Mouse (Mus musculus): ENCODE measurements around the gene Megf11. TPM values are rescaled to one million over a fixed set of nuclear protein-coding genes. Genes with fewer than 3 reads are reported as not detected.
"Not testable (repeated sequence)": the region's sequence is repeated elsewhere in the genome, so short reads cannot be mapped to it uniquely, and the experiment has no call there.

Megf11 gene
- total RNA-seq, 4 experiments from 2014 or later, result 0.81 to 1.8 (median 1.0) TPM

- DNase-seq (ENCODE audit: low spot score), result no peak
These were observed 260.0 kb downstream of the Megf11 start for GRCm38 (mm10) chr9:64645462-64645861.

GRCm38 (mm10) chr9:64649393-64649792, 264.0 kb downstream of the Megf11 start:
- DNase-seq (ENCODE audit: low spot score), result no peak

GRCm38 (mm10) chr9:64649892-64650291, 264.5 kb downstream of the Megf11 start:
- no peak for DNase-seq (ENCODE audit: low spot score)

GRCm38 (mm10) chr9:64651181-64651580, 265.8 kb downstream of the Megf11 start:
- no peak for DNase-seq (ENCODE audit: low spot score)

GRCm38 (mm10) chr9:64651689-64652088, 266.3 kb downstream of the Megf11 start:
- DNase-seq (ENCODE audit: low spot score), result no peak

GRCm38 (mm10) chr9:64652138-64652537, 266.7 kb downstream of the Megf11 start:
- DNase-seq (ENCODE audit: low spot score), result no peak

GRCm38 (mm10) chr9:64652841-64653361, 267.5 kb downstream of the Megf11 start:
- no peak for DNase-seq (ENCODE audit: low spot score)

GRCm38 (mm10) chr9:64654723-64655122, 269.3 kb downstream of the Megf11 start:
- no peak for DNase-seq (ENCODE audit: low spot score)

- DNase-seq (ENCODE audit: low spot score), result no peak
These were observed 271.2 kb downstream of the Megf11 start for GRCm38 (mm10) chr9:64656613-64657012.

- DNase-seq (ENCODE audit: low spot score), result no peak
These were observed 274.8 kb downstream of the Megf11 start for GRCm38 (mm10) chr9:64660222-64660621.

- no peak for DNase-seq (ENCODE audit: low spot score)
These were observed 279.2 kb downstream of the Megf11 start for GRCm38 (mm10) chr9:64664612-64665011.

GRCm38 (mm10) chr9:64666549-64666948, 281.1 kb downstream of the Megf11 start:
- no peak for DNase-seq (ENCODE audit: low spot score)

- DNase-seq (ENCODE audit: low spot score), result no peak
These were observed 282.1 kb downstream of the Megf11 start for GRCm38 (mm10) chr9:64667513-64667912.

- DNase-seq (ENCODE audit: low spot score), result no peak
These were observed 282.6 kb downstream of the Megf11 start for GRCm38 (mm10) chr9:64668001-64668400.

- DNase-seq (ENCODE audit: low spot score), result not testable (repeated sequence)
These were observed 286.2 kb downstream of the Megf11 start for GRCm38 (mm10) chr9:64671341-64672319.

- no peak for DNase-seq (ENCODE audit: low spot score)
These were observed 301.9 kb downstream of the Megf11 start for GRCm38 (mm10) chr9:64687122-64688014.

GRCm38 (mm10) chr9:64688015-64688394, 302.6 kb downstream of the Megf11 start:
- DNase-seq (ENCODE audit: low spot score), result no peak

- DNase-seq (ENCODE audit: low spot score), result no peak
These were observed 305.3 kb downstream of the Megf11 start for GRCm38 (mm10) chr9:64690771-64691170.

GRCm38 (mm10) chr9:64691176-64691575, 305.8 kb downstream of the Megf11 start:
- no peak for DNase-seq (ENCODE audit: low spot score)

- DNase-seq (ENCODE audit: low spot score), result no peak
These were observed 307.7 kb downstream of the Megf11 start for GRCm38 (mm10) chr9:64693094-64693493.

- DNase-seq (ENCODE audit: low spot score), result no peak
These were observed 309.8 kb downstream of the Megf11 start for GRCm38 (mm10) chr9:64695266-64695665.

- DNase-seq (ENCODE audit: low spot score), result no peak
These were observed 311.0 kb downstream of the Megf11 start for GRCm38 (mm10) chr9:64696404-64696803.
